Mouse (Mus musculus) forebrain, embryonic 10.5 days (tissue): ENCODE data around the gene Perp. TPM values are rescaled to one million over a fixed set of nuclear protein-coding genes. Genes with fewer than 3 reads are reported as not detected.
A peak's percentile ranks its signal among the peaks of the same experiment; 100 is the strongest.

Experiments used
- DNase-seq: peaks from one replicate; pipeline ENCODE4 v3.0.0-alpha.2; 2017; ENCODE audit warnings: low spot score; ENCODE audit errors: extremely low spot score
- H3K27ac ChIP-seq: fragments of 300-500 bp; sonication (generic); 2 replicates; pipeline ENCODE4 v1.5.1; 2016; ENCODE audit warnings: mild to moderate bottlenecking
- H3K27me3 ChIP-seq: fragments of 300-500 bp; sonication (generic); 2 replicates; pipeline ENCODE4 v1.6.1; 2016; ENCODE audit warnings: mild to moderate bottlenecking; ENCODE audit not compliant: poor library complexity, severe bottlenecking
- H3K36me3 ChIP-seq: fragments of 300-500 bp; sonication (generic); replicated peaks from 2 replicates; pipeline ENCODE4 v1.6.1; 2016; ENCODE audit warnings: mild to moderate bottlenecking, moderate library complexity
- H3K4me1 ChIP-seq: fragments of 300-500 bp; sonication (generic); 2 replicates; pipeline ENCODE4 v1.6.1; 2016
- H3K4me3 ChIP-seq: fragments of 300-500 bp; sonication (generic); 2 replicates; pipeline ENCODE4 v1.5.1; 2016; ENCODE audit warnings: mild to moderate bottlenecking, moderate library complexity
- H3K9me3 ChIP-seq: fragments of 300-500 bp; sonication (generic); 2 replicates; pipeline ENCODE4 v1.6.1; 2016; ENCODE audit warnings: mild to moderate bottlenecking, moderate library complexity
- WGBS: fragments of 180-500 bp; shearing (Covaris S2); methylation state at CpG from one replicate; pipeline ENCODE4 v1.1.7; 2016; 5-methylcytosine and 5-hydroxymethylcytosine counted together
- polyA plus RNA-seq: library from polyadenylated mRNA; unstranded; fragments of >200 nt; fragmentation: Nextera tagmentation; extraction: Ambion mirVana; gene quantifications from 2 replicates; pipeline ENCODE4 v1.2.1, GENCODE M21; 2016

The Perp gene
- 12.1 and 13.2 TPM in 2 replicates for polyA plus RNA-seq

GRCm38 (mm10) chr10:18844441-18845286 is at the start of gene Perp:
Gene Perp (plus strand): TSS chr10:18845020.
- 2% methylated on average over 54 of the region's 54 CpGs for WGBS
- H3K36me3 ChIP-seq, result no peaks in the 10 kb centered on the region
- DNase-seq, result peak; percentile 36
- H3K4me1 ChIP-seq, result peaks cover 10% of the 10 kb centered on the region
- H3K27ac ChIP-seq, result peak within 1 kb of the TSS; percentile 65
- no peaks in the 10 kb centered on the region for H3K9me3 ChIP-seq
- peak within 1 kb of the TSS; percentile 65 for H3K4me3 ChIP-seq
- H3K27me3 ChIP-seq, result peaks cover 57% of the 10 kb centered on the region

GRCm38 (mm10) chr10:18811751-18812150 is 33.1 kb upstream of the Perp start:
- no peak overlapping the region for H3K27ac ChIP-seq
- H3K4me1 ChIP-seq, result peaks cover 14% of the 10 kb centered on the region
- no peaks in the 10 kb centered on the region for H3K9me3 ChIP-seq
- no peak for DNase-seq
- H3K27me3 ChIP-seq, result no peaks in the 10 kb centered on the region
- 86% methylated on average over 2 of the region's 2 CpGs for WGBS
- H3K4me3 ChIP-seq, result no peak overlapping the region
- no peaks in the 10 kb centered on the region for H3K36me3 ChIP-seq

- no peak for DNase-seq
- H3K27ac ChIP-seq, result no peak overlapping the region
- WGBS, result 60% methylated on average over 5 of the region's 5 CpGs
Observed at GRCm38 (mm10) chr10:18816560-18816959, 28.3 kb upstream of the Perp start.

GRCm38 (mm10) chr10:18825143-18825542 is 19.7 kb upstream of the Perp start:
- Histone ChIP-seq H3K4me3 (no peak overlapping the region), H3K36me3 (no peaks in the 10 kb centered on the region), H3K27me3 (no peaks in the 10 kb centered on the region), H3K4me1 (0 out of 2 replicates have a peak, but pooled peaks cover 4% of the 10 kb centered on the region), H3K9me3 (no peaks in the 10 kb centered on the region), H3K27ac (no peak overlapping the region)
- DNase-seq, result no peak

More at GRCm38 (mm10) chr10:18816560-18816959, 28.3 kb upstream of the Perp start:
- no peaks in the 10 kb centered on the region for H3K27me3 ChIP-seq
- no peaks in the 10 kb centered on the region for H3K36me3 ChIP-seq
- no peaks in the 10 kb centered on the region for H3K9me3 ChIP-seq
- no peak overlapping the region for H3K4me3 ChIP-seq
- H3K4me1 ChIP-seq, result peaks cover 20% of the 10 kb centered on the region

GRCm38 (mm10) chr10:18826107-18826506 is 18.7 kb upstream of the Perp start:
- H3K4me1 ChIP-seq, result 0 out of 2 replicates have a peak, but pooled peaks cover 4% of the 10 kb centered on the region
- H3K27me3 ChIP-seq, result no peaks in the 10 kb centered on the region
- no peaks in the 10 kb centered on the region for H3K36me3 ChIP-seq
- WGBS, result 73% methylated on average over 2 of the region's 2 CpGs
- H3K4me3 ChIP-seq, result no peak overlapping the region
- H3K9me3 ChIP-seq, result no peaks in the 10 kb centered on the region
- DNase-seq, result no peak
- H3K27ac ChIP-seq, result no peak overlapping the region

GRCm38 (mm10) chr10:18827936-18828335 is 16.9 kb upstream of the Perp start:
- no peak overlapping the region for H3K27ac ChIP-seq
- 38% methylated on average over 2 of the region's 2 CpGs for WGBS
- no peak for DNase-seq
- H3K9me3 ChIP-seq, result no peaks in the 10 kb centered on the region
- 0 out of 2 replicates have a peak, but pooled peaks cover 4% of the 10 kb centered on the region for H3K4me1 ChIP-seq
- no peak overlapping the region for H3K4me3 ChIP-seq
- H3K27me3 ChIP-seq, result no peaks in the 10 kb centered on the region
- H3K36me3 ChIP-seq, result no peaks in the 10 kb centered on the region

GRCm38 (mm10) chr10:18830359-18830758 is 14.5 kb upstream of the Perp start:
- H3K36me3 ChIP-seq, result no peaks in the 10 kb centered on the region
- DNase-seq, result no peak
- WGBS, result 87% methylated on average over 4 of the region's 4 CpGs
- H3K27me3 ChIP-seq, result no peaks in the 10 kb centered on the region
- H3K27ac ChIP-seq, result no peak overlapping the region
- 0 out of 2 replicates have a peak, but pooled peaks cover 4% of the 10 kb centered on the region for H3K4me1 ChIP-seq
- H3K9me3 ChIP-seq, result no peaks in the 10 kb centered on the region
- no peak overlapping the region for H3K4me3 ChIP-seq

GRCm38 (mm10) chr10:18831823-18832222 is 13.0 kb upstream of the Perp start:
- no peak for DNase-seq
- no peaks in the 10 kb centered on the region for H3K27me3 ChIP-seq
- no peak overlapping the region for H3K27ac ChIP-seq
- no peak overlapping the region for H3K4me3 ChIP-seq
- no peaks in the 10 kb centered on the region for H3K9me3 ChIP-seq
- WGBS, result 49% methylated on average over 7 of the region's 7 CpGs
- 0 out of 2 replicates have a peak, but pooled peaks cover 4% of the 10 kb centered on the region for H3K4me1 ChIP-seq
- H3K36me3 ChIP-seq, result no peaks in the 10 kb centered on the region

- Histone ChIP-seq H3K9me3 (no peaks in the 10 kb centered on the region), H3K36me3 (no peaks in the 10 kb centered on the region), H3K4me1 (no peaks in the 10 kb centered on the region), H3K4me3 (no peak overlapping the region), H3K27ac (no peak overlapping the region), H3K27me3 (no peaks in the 10 kb centered on the region)
- DNase-seq, result no peak
- 65% methylated on average over 2 of the region's 2 CpGs for WGBS
Observed at GRCm38 (mm10) chr10:18834389-18834788, 10.4 kb upstream of the Perp start.

GRCm38 (mm10) chr10:18835684-18836479 is 8.9 kb upstream of the Perp start:
- H3K27me3 ChIP-seq, result no peaks in the 10 kb centered on the region
- H3K4me3 ChIP-seq, result no peak overlapping the region
- 42% methylated on average over 5 of the region's 6 CpGs for WGBS
- H3K27ac ChIP-seq, result no peak overlapping the region
- H3K9me3 ChIP-seq, result no peaks in the 10 kb centered on the region
- H3K36me3 ChIP-seq, result no peaks in the 10 kb centered on the region
- DNase-seq, result no peak
- H3K4me1 ChIP-seq, result no peaks in the 10 kb centered on the region

- H3K9me3 ChIP-seq, result no peaks in the 10 kb centered on the region
- H3K27me3 ChIP-seq, result peaks cover 29% of the 10 kb centered on the region
- H3K36me3 ChIP-seq, result no peaks in the 10 kb centered on the region
- no peak overlapping the region for H3K27ac ChIP-seq
- H3K4me1 ChIP-seq, result peaks cover 2% of the 10 kb centered on the region
- DNase-seq, result no peak
- 89% methylated on average over 4 of the region's 4 CpGs for WGBS
- H3K4me3 ChIP-seq, result no peak overlapping the region
Observed at GRCm38 (mm10) chr10:18839530-18839929, 5.3 kb upstream of the Perp start.

- 88% methylated on average over 4 of the region's 4 CpGs for WGBS
Observed at GRCm38 (mm10) chr10:18840736-18841135, 4.1 kb upstream of the Perp start.

GRCm38 (mm10) chr10:18845287-18845662 is 455 bp downstream of the Perp start:
- H3K36me3 ChIP-seq, result no peaks in the 10 kb centered on the region
- H3K4me1 ChIP-seq, result peaks cover 10% of the 10 kb centered on the region
- peak overlapping the region; percentile 65 for H3K4me3 ChIP-seq
- no peak for DNase-seq
- peaks cover 57% of the 10 kb centered on the region for H3K27me3 ChIP-seq
- 5% methylated on average over 18 of the region's 18 CpGs for WGBS
- H3K27ac ChIP-seq, result peak overlapping the region; percentile 65
- no peaks in the 10 kb centered on the region for H3K9me3 ChIP-seq

More at GRCm38 (mm10) chr10:18840736-18841135, 4.1 kb upstream of the Perp start:
- H3K9me3 ChIP-seq, result no peaks in the 10 kb centered on the region
- no peaks in the 10 kb centered on the region for H3K36me3 ChIP-seq
- no peak overlapping the region for H3K27ac ChIP-seq
- DNase-seq, result no peak
- peaks cover 41% of the 10 kb centered on the region for H3K27me3 ChIP-seq
- H3K4me1 ChIP-seq, result peaks cover 10% of the 10 kb centered on the region
- H3K4me3 ChIP-seq, result no peak overlapping the region
